Mouse (Mus musculus) embryo, embryonic 10 days (tissue): ENCODE measurements around the gene Ube2d2b.

Source experiments
- DNase-seq: peaks from one replicate; pipeline ENCODE4 v3.0.0-alpha.2; 2015; ENCODE audit warnings: low spot score

Ube2d2b gene

GRCm38 (mm10) chr5:107829998-107830560 is at the start of gene Ube2d2b:
Gene Ube2d2b, plus strand, starts transcription at chr5:107830099.
- DNase-seq, result no peak

- no peak for DNase-seq
These were observed 47.5 kb upstream of the Ube2d2b start for GRCm38 (mm10) chr5:107782360-107782759.

- no peak for DNase-seq
These were observed 42.0 kb upstream of the Ube2d2b start for GRCm38 (mm10) chr5:107787682-107788443.

GRCm38 (mm10) chr5:107789492-107789891 is 40.4 kb upstream of the Ube2d2b start:
- peak; percentile 34 for DNase-seq

- no peak for DNase-seq
These were observed 37.9 kb upstream of the Ube2d2b start for GRCm38 (mm10) chr5:107791966-107792365.

GRCm38 (mm10) chr5:107792516-107792915 is 37.4 kb upstream of the Ube2d2b start:
- no peak for DNase-seq

- no peak for DNase-seq
These were observed 36.6 kb upstream of the Ube2d2b start for GRCm38 (mm10) chr5:107793258-107793657.

- DNase-seq, result peak; percentile 49
These were observed 36.0 kb upstream of the Ube2d2b start for GRCm38 (mm10) chr5:107793927-107794326.

GRCm38 (mm10) chr5:107798290-107798689 is 31.6 kb upstream of the Ube2d2b start:
- no peak for DNase-seq

GRCm38 (mm10) chr5:107801234-107801633 is 28.7 kb upstream of the Ube2d2b start:
- no peak for DNase-seq

- DNase-seq, result no peak
These were observed 27.3 kb upstream of the Ube2d2b start for GRCm38 (mm10) chr5:107802621-107803020.

- DNase-seq, result no peak
These were observed 22.4 kb upstream of the Ube2d2b start for GRCm38 (mm10) chr5:107807496-107807895.

GRCm38 (mm10) chr5:107814651-107815050 is 15.2 kb upstream of the Ube2d2b start:
- no peak for DNase-seq

GRCm38 (mm10) chr5:107822521-107822920 is 7.4 kb upstream of the Ube2d2b start:
- no peak for DNase-seq

- DNase-seq, result no peak
These were observed 1.5 kb downstream of the Ube2d2b start for GRCm38 (mm10) chr5:107831351-107831750.

GRCm38 (mm10) chr5:107834287-107834686 is 4.4 kb downstream of the Ube2d2b start:
- no peak for DNase-seq

GRCm38 (mm10) chr5:107838891-107839644 is 9.2 kb downstream of the Ube2d2b start:
- no peak for DNase-seq

GRCm38 (mm10) chr5:107840549-107841238 is 10.8 kb downstream of the Ube2d2b start:
- DNase-seq, result no peak

GRCm38 (mm10) chr5:107847349-107847748 is 17.4 kb downstream of the Ube2d2b start:
- no peak for DNase-seq

- no peak for DNase-seq
These were observed 17.9 kb downstream of the Ube2d2b start for GRCm38 (mm10) chr5:107847817-107848216.

- no peak for DNase-seq
These were observed 19.1 kb downstream of the Ube2d2b start for GRCm38 (mm10) chr5:107848964-107849363.

GRCm38 (mm10) chr5:107853807-107854206 is 23.9 kb downstream of the Ube2d2b start:
- DNase-seq, result no peak
